Mouse (Mus musculus): Measurements from ENCODE around the gene Csrp1. TPM values are rescaled to one million over a fixed set of nuclear protein-coding genes. Genes with fewer than 3 reads are reported as not detected.

Csrp1 gene
- polyA plus RNA-seq, 1 experiment from 2014 or later, result 42.0 TPM

- no peaks in the 10 kb centered on the region for H3K36me3 ChIP-seq (replicated peaks)
- 64% methylated on average over 2 of the region's 2 CpGs for WGBS
- peaks cover 18% of the 10 kb centered on the region for H3K4me1 ChIP-seq
- H3K4me3 ChIP-seq, result no peak overlapping the region
- H3K27me3 ChIP-seq (ENCODE audit: poor library complexity, severe bottlenecking), result peaks cover 37% of the 10 kb centered on the region
- no peak for DNase-seq (ENCODE audit: extremely low spot score, low spot score)
- H3K27ac ChIP-seq, result no peak overlapping the region
- H3K9me3 ChIP-seq, result 0 out of 2 replicates have a peak, but pooled peaks cover 2% of the 10 kb centered on the region
These were observed 20.0 kb upstream of the Csrp1 start for GRCm38 (mm10) chr1:135699892-135700291.

GRCm38 (mm10) chr1:135700605-135701004 is 19.3 kb upstream of the Csrp1 start:
- H3K27me3 ChIP-seq (ENCODE audit: poor library complexity, severe bottlenecking), result peaks cover 37% of the 10 kb centered on the region
- 0 out of 2 replicates have a peak, but pooled peaks cover 2% of the 10 kb centered on the region for H3K9me3 ChIP-seq
- WGBS, result 2% methylated on average over 7 of the region's 7 CpGs
- H3K4me3 ChIP-seq, result no peak overlapping the region
- H3K4me1 ChIP-seq, result peaks cover 18% of the 10 kb centered on the region
- no peaks in the 10 kb centered on the region for H3K36me3 ChIP-seq (replicated peaks)
- peak; percentile 86 for DNase-seq (ENCODE audit: extremely low spot score, low spot score)
- H3K27ac ChIP-seq, result no peak overlapping the region

GRCm38 (mm10) chr1:135701314-135701713 is 18.5 kb upstream of the Csrp1 start:
- peaks cover 37% of the 10 kb centered on the region for H3K27me3 ChIP-seq (ENCODE audit: poor library complexity, severe bottlenecking)
- 56% methylated on average over 3 of the region's 3 CpGs for WGBS
- H3K4me1 ChIP-seq, result peaks cover 18% of the 10 kb centered on the region
- no peak overlapping the region for H3K27ac ChIP-seq
- 0 out of 2 replicates have a peak, but pooled peaks cover 2% of the 10 kb centered on the region for H3K9me3 ChIP-seq
- H3K36me3 ChIP-seq (replicated peaks), result no peaks in the 10 kb centered on the region
- no peak overlapping the region for H3K4me3 ChIP-seq
- DNase-seq (ENCODE audit: extremely low spot score, low spot score), result no peak

GRCm38 (mm10) chr1:135702722-135703121 is 17.1 kb upstream of the Csrp1 start:
- no peaks in the 10 kb centered on the region for H3K36me3 ChIP-seq (replicated peaks)
- peaks cover 18% of the 10 kb centered on the region for H3K4me1 ChIP-seq
- H3K27ac ChIP-seq, result no peak overlapping the region
- no peak for DNase-seq (ENCODE audit: extremely low spot score, low spot score)
- H3K4me3 ChIP-seq, result no peak overlapping the region
- WGBS, result 76% methylated on average over 2 of the region's 2 CpGs
- peaks cover 27% of the 10 kb centered on the region for H3K27me3 ChIP-seq (ENCODE audit: poor library complexity, severe bottlenecking)
- no peaks in the 10 kb centered on the region for H3K9me3 ChIP-seq

- Histone ChIP-seq H3K27ac (no peak overlapping the region), H3K9me3 (no peaks in the 10 kb centered on the region), H3K27me3 (ENCODE audit: poor library complexity, severe bottlenecking) (peaks cover 11% of the 10 kb centered on the region), H3K36me3 (replicated peaks) (no peaks in the 10 kb centered on the region), H3K4me3 (no peak overlapping the region), H3K4me1 (peaks cover 4% of the 10 kb centered on the region)
- 60% methylated on average over 3 of the region's 3 CpGs for WGBS
- no peak for DNase-seq (ENCODE audit: extremely low spot score, low spot score)
These were observed 15.5 kb upstream of the Csrp1 start for GRCm38 (mm10) chr1:135704317-135704821.

- DNase-seq (ENCODE audit: extremely low spot score, low spot score), result no peak
- 53% methylated on average over 4 of the region's 4 CpGs for WGBS
- H3K27me3 ChIP-seq (ENCODE audit: poor library complexity, severe bottlenecking), result no peaks in the 10 kb centered on the region
- H3K4me3 ChIP-seq, result no peak overlapping the region
- H3K9me3 ChIP-seq, result no peaks in the 10 kb centered on the region
- no peak overlapping the region for H3K27ac ChIP-seq
- H3K36me3 ChIP-seq (replicated peaks), result no peaks in the 10 kb centered on the region
- H3K4me1 ChIP-seq, result no peaks in the 10 kb centered on the region
These were observed 11.5 kb upstream of the Csrp1 start for GRCm38 (mm10) chr1:135708369-135708768.

- no peaks in the 10 kb centered on the region for H3K9me3 ChIP-seq
- no peaks in the 10 kb centered on the region for H3K36me3 ChIP-seq (replicated peaks)
- WGBS, result 66% methylated on average over 7 of the region's 7 CpGs
- DNase-seq (ENCODE audit: extremely low spot score, low spot score), result no peak
- H3K27ac ChIP-seq, result no peak overlapping the region
- H3K4me1 ChIP-seq, result 0 out of 2 replicates have a peak, but pooled peaks cover 5% of the 10 kb centered on the region
- no peaks in the 10 kb centered on the region for H3K27me3 ChIP-seq (ENCODE audit: poor library complexity, severe bottlenecking)
- no peak overlapping the region for H3K4me3 ChIP-seq
These were observed 8.7 kb upstream of the Csrp1 start for GRCm38 (mm10) chr1:135711126-135711525.

GRCm38 (mm10) chr1:135714028-135714815 is 5.6 kb upstream of the Csrp1 start:
- H3K4me3 ChIP-seq, result no peak overlapping the region
- no peak overlapping the region; the same call in 1 of the 2 replicates for H3K27ac ChIP-seq
- H3K27me3 ChIP-seq (ENCODE audit: poor library complexity, severe bottlenecking), result no peaks in the 10 kb centered on the region
- H3K4me1 ChIP-seq, result 0 out of 2 replicates have a peak, but pooled peaks cover 5% of the 10 kb centered on the region
- no peaks in the 10 kb centered on the region for H3K36me3 ChIP-seq (replicated peaks)
- H3K9me3 ChIP-seq, result no peaks in the 10 kb centered on the region
- DNase-seq (ENCODE audit: extremely low spot score, low spot score), result no peak
- WGBS, result 79% methylated on average over 9 of the region's 9 CpGs

- Histone ChIP-seq H3K27me3 (ENCODE audit: poor library complexity, severe bottlenecking) (no peaks in the 10 kb centered on the region), H3K27ac (no peak overlapping the region), H3K4me1 (peaks cover 11% of the 10 kb centered on the region; the same call in 1 of the 2 replicates), H3K4me3 (no peak overlapping the region), H3K36me3 (replicated peaks) (no peaks in the 10 kb centered on the region), H3K9me3 (no peaks in the 10 kb centered on the region)
- 68% methylated on average over 3 of the region's 3 CpGs for WGBS
- DNase-seq (ENCODE audit: extremely low spot score, low spot score), result no peak
These were observed 4.8 kb upstream of the Csrp1 start for GRCm38 (mm10) chr1:135714901-135715609.

- H3K4me3 ChIP-seq, result no peak overlapping the region
- peak; percentile 65 for DNase-seq (ENCODE audit: extremely low spot score, low spot score)
- WGBS, result 19% methylated on average over 9 of the region's 9 CpGs
- H3K27ac ChIP-seq, result no peak overlapping the region
- H3K27me3 ChIP-seq (ENCODE audit: poor library complexity, severe bottlenecking), result no peaks in the 10 kb centered on the region
- no peaks in the 10 kb centered on the region for H3K9me3 ChIP-seq
- H3K4me1 ChIP-seq, result peaks cover 10% of the 10 kb centered on the region; the same call in 1 of the 2 replicates
- H3K36me3 ChIP-seq (replicated peaks), result no peaks in the 10 kb centered on the region
These were observed 375 bp upstream of the Csrp1 start for GRCm38 (mm10) chr1:135719486-135719885.

- peaks cover 11% of the 10 kb centered on the region for H3K4me1 ChIP-seq
- no peaks in the 10 kb centered on the region for H3K9me3 ChIP-seq
- no peaks in the 10 kb centered on the region for H3K36me3 ChIP-seq (replicated peaks)
- 56% methylated on average over 1 of the region's 1 CpGs for WGBS
- no peak overlapping the region for H3K4me3 ChIP-seq
- H3K27me3 ChIP-seq (ENCODE audit: poor library complexity, severe bottlenecking), result peaks cover under 1% of the 10 kb centered on the region
- DNase-seq (ENCODE audit: extremely low spot score, low spot score), result no peak
- no peak overlapping the region for H3K27ac ChIP-seq
These were observed 3.2 kb downstream of the Csrp1 start for GRCm38 (mm10) chr1:135723016-135723415.

GRCm38 (mm10) chr1:135724134-135724533 is 4.3 kb downstream of the Csrp1 start:
- Histone ChIP-seq H3K36me3 (replicated peaks) (no peaks in the 10 kb centered on the region), H3K9me3 (no peaks in the 10 kb centered on the region), H3K27ac (no peak overlapping the region), H3K27me3 (ENCODE audit: poor library complexity, severe bottlenecking) (peaks cover 7% of the 10 kb centered on the region), H3K4me3 (no peak overlapping the region), H3K4me1 (peaks cover 22% of the 10 kb centered on the region)
- DNase-seq (ENCODE audit: extremely low spot score, low spot score), result no peak
- 70% methylated on average over 4 of the region's 4 CpGs for WGBS

GRCm38 (mm10) chr1:135725324-135725723 is 5.5 kb downstream of the Csrp1 start:
- DNase-seq (ENCODE audit: extremely low spot score, low spot score), result no peak
- no peak overlapping the region for H3K27ac ChIP-seq
- 92% methylated on average over 6 of the region's 6 CpGs for WGBS
- H3K27me3 ChIP-seq (ENCODE audit: poor library complexity, severe bottlenecking), result peaks cover 15% of the 10 kb centered on the region
- H3K9me3 ChIP-seq, result no peaks in the 10 kb centered on the region
- H3K4me3 ChIP-seq, result no peak overlapping the region
- no peaks in the 10 kb centered on the region for H3K36me3 ChIP-seq (replicated peaks)
- H3K4me1 ChIP-seq, result peaks cover 26% of the 10 kb centered on the region
